Mouse (Mus musculus) cortical plate, adult 2 months (tissue): ENCODE measurements around the gene Lhb. TPM values are rescaled to one million over a fixed set of nuclear protein-coding genes. Genes with fewer than 3 reads are reported as not detected.

Experiments
- H3K27ac ChIP-seq: fragments of 200-500 bp; 2 replicates; pipeline ENCODE4 v1.5.1; 2012; ENCODE audit warnings: low read length, control low read depth, inconsistent platforms; ENCODE audit not compliant: insufficient read depth
- H3K4me1 ChIP-seq: fragments of 200-500 bp; 2 replicates; pipeline ENCODE4 v1.6.1; 2011; ENCODE audit warnings: low read length; ENCODE audit not compliant: control insufficient read depth, insufficient read depth
- H3K4me3 ChIP-seq: fragments of 200-500 bp; 2 replicates; pipeline ENCODE4 v1.5.1; 2011; ENCODE audit warnings: mild to moderate bottlenecking, low read length, control low read depth; ENCODE audit not compliant: insufficient read depth
- CTCF ChIP-seq: fragments of 200-500 bp; IDR thresholded peaks from 2 replicates; pipeline ENCODE4 v1.5.1; 2011; ENCODE audit warnings: mild to moderate bottlenecking, control low read depth, low read length; ENCODE audit not compliant: insufficient read depth; ENCODE audit errors: extremely low read depth
- POLR2A ChIP-seq: fragments of 200-500 bp; IDR thresholded peaks from 2 replicates; pipeline ENCODE4 v1.6.1; 2011; ENCODE audit warnings: mild to moderate bottlenecking, low read length, control low read depth; ENCODE audit not compliant: insufficient read depth; ENCODE audit errors: extremely low read depth
- polyA plus RNA-seq: library from polyadenylated mRNA; depleted of rRNA; stranded (reverse); fragments of >200 nt; gene quantifications from 2 replicates; pipeline ENCODE4 v1.2.3, GENCODE M21; 2012

Lhb gene
- polyA plus RNA-seq, 1 experiment, result 0.17 TPM

DNA sequence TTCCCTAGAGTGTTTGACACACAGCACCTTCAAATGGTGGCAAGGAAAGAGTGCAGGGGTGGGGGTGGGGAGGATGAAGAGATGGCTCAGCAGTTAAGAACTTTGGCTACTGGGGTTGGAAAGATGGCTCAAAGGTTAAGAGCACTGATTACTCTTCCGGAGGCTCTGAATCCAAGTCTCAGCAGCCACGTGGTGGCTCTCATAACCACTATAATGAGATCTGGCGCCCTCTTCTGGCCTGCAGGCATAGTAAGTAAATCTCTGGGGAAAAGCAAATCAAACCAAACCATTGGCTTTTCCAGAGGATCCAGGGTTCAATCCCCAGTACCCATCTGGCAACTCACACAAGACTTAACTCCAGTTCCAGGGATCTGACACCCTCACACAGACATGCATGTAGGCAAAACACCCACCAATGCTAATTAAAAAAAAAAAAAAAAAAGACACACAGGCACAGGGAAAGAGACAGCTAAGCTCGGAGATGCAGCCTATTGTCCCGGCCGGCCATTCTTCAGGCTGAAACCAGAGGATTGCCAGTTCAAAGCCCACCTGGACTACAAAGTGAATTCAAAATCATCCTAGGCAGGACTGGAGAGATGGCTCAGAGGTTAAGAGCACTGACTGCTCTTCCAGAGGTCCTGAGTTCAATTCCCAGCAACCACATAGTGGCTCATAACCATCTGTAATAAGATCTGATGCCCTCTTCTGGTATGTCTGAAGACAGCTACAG is 16.9 kb upstream of the Lhb start:
- no peak overlapping the region for H3K4me3 ChIP-seq
- H3K4me1 ChIP-seq, result no peaks in the 10 kb centered on the region
- H3K27ac ChIP-seq, result no peak overlapping the region
- peak; percentile 43 for TF ChIP-seq CTCF
- TF ChIP-seq POLR2A, result no peak

DNA sequence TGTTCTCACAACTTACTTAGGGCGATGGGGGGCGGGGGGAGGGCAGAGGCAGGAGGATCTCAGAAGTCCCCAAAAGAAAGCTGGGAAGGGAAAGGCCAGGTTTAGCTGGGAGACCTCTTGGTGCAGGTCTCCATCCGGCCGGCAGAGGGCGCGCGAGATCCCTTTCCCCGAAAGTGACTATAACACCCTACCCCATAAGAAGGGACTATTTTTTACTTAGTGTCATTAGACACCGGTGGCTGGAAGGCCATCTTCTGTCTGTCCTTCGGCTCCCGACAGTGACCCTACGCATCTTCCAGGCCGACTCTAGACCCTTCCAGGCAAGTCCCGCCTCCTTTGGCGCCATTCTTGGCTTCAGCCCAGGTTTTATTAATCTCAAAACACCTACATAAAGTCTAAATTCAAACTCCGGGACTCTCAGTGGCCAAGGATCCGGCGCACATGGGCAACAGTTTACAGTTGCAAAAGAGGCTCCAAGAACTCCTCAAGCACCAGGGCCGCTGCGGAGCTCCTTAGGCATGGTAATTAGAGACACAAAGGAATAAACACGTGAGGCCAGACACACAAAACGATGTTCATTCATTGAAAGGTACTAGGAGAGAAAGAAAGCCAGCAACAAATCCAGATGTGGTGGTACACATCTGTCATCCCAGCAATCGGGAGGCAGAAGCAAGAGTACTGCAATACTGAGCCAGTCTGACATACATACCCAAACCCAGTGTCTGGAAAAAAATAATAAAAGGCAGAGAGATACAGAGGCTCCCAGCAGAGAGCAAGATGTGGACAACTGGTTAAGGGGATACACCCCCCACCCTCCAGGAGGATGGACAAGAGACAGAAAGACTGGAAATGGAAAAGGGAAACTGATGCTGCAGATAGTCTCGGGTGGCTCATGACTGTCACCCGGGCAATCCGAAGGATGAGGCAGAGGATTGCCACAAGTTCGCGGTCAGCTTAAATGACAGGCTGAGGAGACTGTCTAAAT is 15.2 kb upstream of the Lhb start, which contains the start of gene Kcna7:
Kcna7 (plus strand) TSS at position 563 of the 985 bp plus-strand sequence.
- H3K27ac ChIP-seq, result no peak within 1 kb of the TSS
- no peaks in the 10 kb centered on the region for H3K4me1 ChIP-seq
- TF ChIP-seq POLR2A, result no peak
- TF ChIP-seq CTCF, result peak; percentile 71
- H3K4me3 ChIP-seq, result no peak within 1 kb of the TSS

DNA sequence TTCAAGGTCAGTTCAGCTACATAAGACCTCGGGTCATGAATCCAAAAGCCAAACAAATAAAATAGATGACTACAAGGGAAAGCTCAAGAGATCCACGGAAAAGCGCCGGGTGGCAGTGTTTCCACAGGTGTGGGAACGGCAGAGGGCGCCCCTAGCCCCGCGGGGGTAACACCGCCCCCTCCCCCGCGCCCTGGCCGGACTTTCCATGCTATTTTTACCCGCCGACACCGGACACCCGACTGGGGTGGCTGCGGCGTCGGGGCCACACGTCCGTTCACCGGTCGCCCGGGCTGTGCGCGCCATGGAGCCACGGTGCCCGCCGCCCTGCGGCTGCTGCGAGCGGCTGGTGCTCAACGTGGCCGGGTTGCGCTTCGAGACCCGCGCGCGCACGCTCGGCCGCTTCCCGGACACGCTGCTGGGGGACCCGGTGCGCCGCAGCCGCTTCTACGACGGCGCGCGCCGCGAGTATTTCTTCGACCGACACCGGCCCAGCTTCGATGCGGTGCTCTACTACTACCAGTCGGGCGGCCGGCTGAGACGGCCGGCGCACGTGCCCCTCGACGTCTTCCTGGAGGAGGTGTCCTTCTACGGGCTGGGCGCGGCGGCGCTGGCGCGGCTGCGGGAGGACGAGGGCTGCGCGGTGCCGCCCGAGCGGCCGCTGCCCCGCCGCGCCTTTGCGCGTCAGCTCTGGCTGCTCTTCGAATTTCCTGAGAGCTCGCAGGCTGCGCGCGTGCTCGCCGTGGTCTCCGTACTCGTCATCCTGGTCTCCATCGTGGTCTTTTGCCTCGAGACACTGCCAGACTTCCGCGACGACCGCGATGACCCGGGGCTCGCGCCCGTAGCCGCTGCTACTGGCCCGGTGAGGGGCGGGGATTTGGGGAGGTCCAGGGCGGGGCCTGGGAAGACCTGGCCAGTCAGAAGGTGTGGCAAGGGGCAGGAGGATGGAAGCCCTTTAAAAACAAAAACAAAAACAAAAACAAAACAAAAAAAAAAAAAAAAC is 14.2 kb upstream of the Lhb start:
- no peak overlapping the region for H3K4me3 ChIP-seq
- H3K4me1 ChIP-seq, result no peaks in the 10 kb centered on the region
- no peak overlapping the region for H3K27ac ChIP-seq
- no peak for TF ChIP-seq POLR2A
- TF ChIP-seq CTCF, result no peak

DNA sequence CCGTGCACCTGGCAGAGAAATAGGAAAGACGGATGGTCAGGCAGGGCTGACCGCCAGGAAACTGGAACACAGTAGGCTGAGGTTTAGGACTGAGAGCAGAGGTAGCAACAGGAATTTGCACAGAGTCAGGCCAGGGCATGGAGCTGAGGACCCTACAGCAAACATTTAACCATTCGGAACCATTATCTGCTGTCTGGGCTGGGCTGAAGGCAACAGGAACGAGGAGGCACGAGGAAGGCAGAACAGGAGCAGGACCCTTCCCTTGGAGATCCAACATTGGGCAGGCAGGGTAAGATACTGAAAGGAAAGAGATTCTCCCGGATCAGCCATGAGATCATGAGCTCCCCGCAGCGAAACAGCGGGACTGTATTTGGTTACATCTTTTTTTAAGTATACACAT is 12.8 kb upstream of the Lhb start:
- no peak for TF ChIP-seq CTCF
- TF ChIP-seq POLR2A, result no peak

DNA sequence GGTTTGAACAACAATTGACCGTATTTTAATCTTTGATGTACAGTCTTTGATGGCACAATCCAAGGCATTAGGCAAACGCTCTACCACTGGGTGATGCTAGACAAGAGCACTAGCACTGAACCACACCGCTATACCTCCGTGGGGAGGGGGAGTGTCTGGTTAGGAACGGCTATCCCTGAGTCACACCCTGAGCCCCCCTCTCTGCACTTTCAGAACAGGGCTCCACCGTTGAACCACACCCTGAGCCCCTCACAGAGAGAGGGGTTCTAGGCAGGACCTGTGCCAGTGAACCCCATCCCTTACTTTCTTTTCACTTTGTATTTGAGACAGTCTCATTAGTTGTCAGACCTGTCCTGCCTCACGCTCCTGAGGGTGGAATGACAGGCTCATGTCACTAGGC is 12.3 kb upstream of the Lhb start:
- TF ChIP-seq CTCF (no peak), POLR2A (no peak)
- Histone ChIP-seq H3K4me1 (no peaks in the 10 kb centered on the region), H3K27ac (no peak overlapping the region), H3K4me3 (no peak overlapping the region)

More for the DNA sequence above, 12.8 kb upstream of the Lhb start:
- H3K4me1 ChIP-seq, result no peaks in the 10 kb centered on the region
- H3K4me3 ChIP-seq, result no peak overlapping the region
- H3K27ac ChIP-seq, result no peak overlapping the region

DNA sequence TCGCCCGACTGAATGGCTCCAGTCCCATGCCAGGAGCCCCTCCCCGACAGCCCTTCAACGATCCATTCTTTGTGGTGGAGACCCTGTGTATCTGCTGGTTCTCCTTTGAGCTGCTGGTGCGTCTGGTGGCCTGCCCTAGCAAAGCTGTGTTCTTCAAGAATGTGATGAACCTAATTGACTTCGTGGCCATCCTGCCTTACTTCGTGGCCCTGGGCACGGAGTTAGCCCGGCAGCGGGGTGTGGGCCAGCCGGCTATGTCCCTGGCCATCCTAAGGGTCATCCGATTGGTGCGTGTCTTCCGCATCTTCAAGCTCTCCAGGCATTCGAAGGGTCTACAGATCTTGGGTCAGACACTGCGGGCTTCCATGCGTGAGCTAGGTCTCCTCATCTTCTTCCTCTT is 11.7 kb upstream of the Lhb start:
- no peaks in the 10 kb centered on the region for H3K4me1 ChIP-seq
- no peak overlapping the region for H3K4me3 ChIP-seq
- no peak overlapping the region for H3K27ac ChIP-seq
- TF ChIP-seq CTCF, result no peak
- TF ChIP-seq POLR2A, result no peak

DNA sequence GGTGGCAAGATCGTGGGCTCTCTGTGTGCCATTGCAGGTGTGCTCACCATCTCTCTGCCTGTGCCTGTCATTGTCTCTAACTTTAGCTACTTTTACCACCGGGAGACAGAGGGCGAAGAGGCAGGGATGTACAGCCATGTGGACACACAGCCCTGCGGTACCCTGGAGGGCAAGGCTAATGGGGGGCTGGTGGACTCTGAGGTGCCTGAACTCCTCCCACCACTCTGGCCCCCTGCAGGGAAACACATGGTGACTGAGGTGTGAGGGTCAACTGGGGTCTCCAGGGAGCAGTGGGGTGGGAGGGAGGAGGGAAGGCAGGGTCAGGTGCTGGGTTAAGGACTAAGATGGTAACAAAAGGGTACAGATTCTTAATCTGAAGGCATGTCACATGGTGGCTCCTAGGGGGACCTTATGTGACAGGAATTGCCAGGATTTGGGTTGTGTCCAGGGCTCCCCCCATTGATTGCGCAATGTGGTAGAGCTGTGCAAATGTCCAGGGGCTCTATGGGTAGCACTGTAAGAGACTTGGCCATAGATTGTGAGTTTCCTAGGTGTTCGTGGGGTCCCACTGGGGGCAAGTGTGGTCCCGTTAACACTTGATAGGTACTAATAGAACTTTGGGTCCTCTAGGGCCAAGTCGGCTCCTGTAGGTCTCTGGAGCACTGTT is 11.0 kb upstream of the Lhb start:
- no peak for TF ChIP-seq CTCF
- no peak for TF ChIP-seq POLR2A
- Histone ChIP-seq H3K27ac (no peak overlapping the region), H3K4me1 (no peaks in the 10 kb centered on the region), H3K4me3 (no peak overlapping the region)

DNA sequence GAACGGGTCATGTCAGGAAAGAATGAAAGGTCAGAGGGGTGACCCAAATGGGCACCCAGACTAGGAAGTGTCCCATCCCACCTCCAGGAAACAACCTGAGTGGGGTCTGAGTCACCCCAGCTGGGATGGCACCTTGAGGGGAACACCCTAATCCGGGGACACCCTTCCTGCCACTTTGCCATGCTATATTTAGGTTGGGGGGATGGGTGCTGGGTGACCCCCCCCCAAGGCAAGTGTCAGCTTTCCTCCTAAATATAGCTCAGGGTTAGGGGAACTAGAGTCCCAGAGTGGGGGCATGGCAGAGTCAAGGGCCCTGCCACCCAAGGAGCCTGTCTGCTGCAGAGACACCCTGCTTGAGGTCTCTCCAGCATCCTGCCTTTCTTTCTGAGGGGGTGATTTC is 8.2 kb upstream of the Lhb start:
- Histone ChIP-seq H3K27ac (no peak overlapping the region), H3K4me3 (no peak overlapping the region), H3K4me1 (no peaks in the 10 kb centered on the region)
- no peak for TF ChIP-seq CTCF
- no peak for TF ChIP-seq POLR2A
